Mouse (Mus musculus) CD4-positive naive resting alpha-beta T cell, adult 76 days (primary cell): ENCODE data around the gene Aspg. TPM values are rescaled to one million over a fixed set of nuclear protein-coding genes. Genes with fewer than 3 reads are reported as not detected.

Experiments
- total RNA-seq: library from RNA; stranded (reverse); gene quantifications from one replicate; pipeline ENCODE4 v1.2.4, GENCODE M21; 2023

Aspg gene
- total RNA-seq, result 0.53 TPM

GRCm38 (mm10) chr12:112106541-112106971 is at the start of gene Aspg:
TSS of gene Aspg (plus strand) at chr12:112106679.

GRCm38 (mm10) chr12:112145875-112146651 is 39.6 kb downstream of the Aspg start, which contains the start of gene Kif26a:
TSS of gene Kif26a (plus strand) at chr12:112146208.

Other genes with a start within 250 kb of the Aspg start
- gene Ppp1r13b, start 198.6 kb upstream of the Aspg start, total RNA-seq, result 58.8 TPM
- gene Atp5mpl, start 139.7 kb upstream of the Aspg start, total RNA-seq, result 200 TPM
- gene Tdrd9, start 135.1 kb upstream of the Aspg start, total RNA-seq, result not detected
- not detected for gene Rd3l, start 125.4 kb upstream of the Aspg start, total RNA-seq
- not detected for gene Kif26a, start 39.5 kb downstream of the Aspg start, total RNA-seq